8 mouse cellular contexts compared by ENCODE assay signal in the genomic region with DNA sequence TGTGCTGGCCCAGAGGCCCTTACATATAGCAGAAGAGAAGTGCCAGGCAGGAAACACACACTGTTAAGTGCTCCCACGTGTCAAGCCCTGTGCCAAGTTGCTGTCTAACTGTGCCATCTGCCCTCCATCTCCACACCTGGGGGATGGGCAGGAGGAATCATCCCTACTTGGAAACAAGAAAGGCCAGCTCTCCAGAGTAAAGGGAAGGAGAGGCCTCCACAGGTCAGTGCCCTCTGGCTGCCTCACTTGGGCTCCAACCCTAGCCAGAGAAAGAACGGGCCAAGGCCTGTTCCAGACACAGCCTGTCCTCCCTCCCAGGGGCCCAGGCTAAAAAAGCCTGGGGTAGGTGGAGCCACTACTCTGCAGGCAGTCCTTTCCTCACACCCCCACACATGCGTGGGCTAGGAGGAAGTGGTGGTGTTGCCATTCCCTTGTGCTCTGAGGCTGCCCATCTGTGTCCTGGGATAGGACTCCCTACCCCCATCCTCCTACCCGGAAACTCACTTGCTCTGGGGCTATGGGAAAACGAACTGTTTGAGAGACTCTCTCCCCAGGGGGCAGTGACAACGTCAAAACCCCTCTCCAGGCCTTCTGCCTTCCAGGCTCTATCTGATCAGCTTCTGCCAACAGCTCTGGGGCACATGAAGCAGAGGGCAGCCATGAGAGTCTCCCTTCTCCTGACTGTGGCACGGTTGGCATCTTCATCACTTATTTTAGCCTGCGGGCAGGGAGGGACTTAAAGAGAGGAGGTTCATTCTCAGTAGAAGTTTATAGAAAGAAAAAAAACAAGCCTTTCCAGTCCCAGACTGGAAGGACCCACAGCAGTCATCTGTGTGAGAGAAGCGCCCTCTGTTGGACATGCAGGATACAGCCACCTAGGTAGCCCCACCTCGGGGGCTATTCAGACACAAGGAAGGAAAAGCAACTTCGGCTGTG. TPM values are rescaled to one million over a fixed set of nuclear protein-coding genes. Genes with fewer than 3 reads are reported as not detected.
DNase-seq lines count a peak whose midpoint lies in the region; ATAC-seq and TF ChIP-seq lines count a peak whose summit lies in the region.

No protein-coding gene starts in this region.

- intact Hi-C loops in heart, postnatal 14 days (cut with DNase I): loop anchor here (1.0 to 10.0 kb wide), 5 partner anchors 46 to 359 kb away; partner anchors contain the start of gene Sin3a

- H3K27me3 ChIP-seq in forebrain, embryonic 15.5 days: no peaks in the 10 kb centered on the region
- H3K27me3 ChIP-seq in liver, postnatal 0 days (ENCODE audit: insufficient read depth, low read length): no peaks in the 10 kb centered on the region
- no peaks in the 10 kb centered on the region for H3K27me3 ChIP-seq in neural tube, embryonic 14.5 days (ENCODE audit: control insufficient read depth, insufficient read depth, low read length)
- no peaks in the 10 kb centered on the region for H3K27me3 ChIP-seq in testis, adult 2 months (ENCODE audit: control insufficient read depth, insufficient read depth, low read length)

- no peaks in the 10 kb centered on the region for H3K9me3 ChIP-seq in forebrain, embryonic 15.5 days
- H3K9me3 ChIP-seq in liver, postnatal 0 days (ENCODE audit: low read length): no peaks in the 10 kb centered on the region
- no peaks in the 10 kb centered on the region for H3K9me3 ChIP-seq in neural tube, embryonic 14.5 days (ENCODE audit: control insufficient read depth, low read length)

- peak; percentile 4; the same call in 1 of the 2 replicates for TF ChIP-seq EP300 in liver, postnatal 0 days (IDR thresholded peaks at IDR 0.05; ENCODE audit: low read depth)

- no peak overlapping the region for H3K4me3 ChIP-seq in forebrain, embryonic 15.5 days
- no peak overlapping the region for H3K4me3 ChIP-seq in liver, postnatal 0 days (ENCODE audit: low read depth, low read length)
- H3K4me3 ChIP-seq in neural tube, embryonic 14.5 days (ENCODE audit: low read depth, low read length): no peak overlapping the region
- H3K4me3 ChIP-seq in testis, adult 2 months (ENCODE audit: control insufficient read depth, low read depth, low read length): no peak overlapping the region

- 0 out of 2 replicates have a peak overlapping the region, but pooled peaks have one; percentile 24 for H3K27ac ChIP-seq in forebrain, embryonic 15.5 days (replicated peaks)
- H3K27ac ChIP-seq in liver, postnatal 0 days (ENCODE audit: low read depth): peak overlapping the region; percentile 44
- no peak overlapping the region for H3K27ac ChIP-seq in neural tube, embryonic 14.5 days (ENCODE audit: low read depth, low read length)
- peak overlapping the region; percentile 82 for H3K27ac ChIP-seq in testis, adult 2 months (ENCODE audit: control insufficient read depth, insufficient read depth, low read depth, low read length)

- no peak overlapping the region for H3K9ac ChIP-seq in forebrain, embryonic 15.5 days (replicated peaks)
- peak overlapping the region; percentile 8; the same call in 1 of the 2 replicates for H3K9ac ChIP-seq in liver, postnatal 0 days (replicated peaks)
- H3K9ac ChIP-seq in neural tube, embryonic 14.5 days (replicated peaks; ENCODE audit: low read depth, low read length): 0 out of 2 replicates have a peak overlapping the region, but pooled peaks have one; percentile 13

- DNase-seq in ES-CJ7 (ENCODE audit: low read depth, low spot score): peak; percentile 75
- peak; percentile 82 for DNase-seq in cerebellum, adult 11-12 months
- peak; percentile 81 to 91 for DNase-seq in heart, postnatal 14 days
- DNase-seq in layer of hippocampus, adult 11-12 months (ENCODE audit: low spot score): peak; percentile 88
- peak; percentile 80 for DNase-seq in liver, postnatal 0 days

- H3K36me3 ChIP-seq in forebrain, embryonic 15.5 days: no peaks in the 10 kb centered on the region
- no peaks in the 10 kb centered on the region for H3K36me3 ChIP-seq in liver, postnatal 0 days (replicated peaks; ENCODE audit: insufficient read depth, low read length)
- H3K36me3 ChIP-seq in neural tube, embryonic 14.5 days (ENCODE audit: control insufficient read depth, insufficient read depth, low read length): no peaks in the 10 kb centered on the region
- no peaks in the 10 kb centered on the region for H3K36me3 ChIP-seq in testis, adult 2 months (ENCODE audit: control insufficient read depth, insufficient read depth, low read length)

- TF ChIP-seq CTCF in liver, postnatal 0 days (IDR thresholded peaks at IDR 0.05; ENCODE audit: low read depth): peak; percentile 87
- peak; percentile 49; the same call in 1 of the 2 replicates for TF ChIP-seq CTCF in testis, adult 2 months (IDR thresholded peaks at IDR 0.05; ENCODE audit: control insufficient read depth, insufficient read depth, insufficient replicate concordance, low read depth, low read length)

- peak; percentile 62 for ATAC-seq in forebrain, embryonic 15.5 days (replicated peaks)
- peak; percentile 71 for ATAC-seq in liver, postnatal 0 days
- peak; percentile 57; the same call in 1 of the 2 replicates for ATAC-seq in neural tube, embryonic 14.5 days (ENCODE audit: low read depth)

- peaks cover 17% of the 10 kb centered on the region for H3K4me1 ChIP-seq in forebrain, embryonic 15.5 days
- peaks cover 25% of the 10 kb centered on the region for H3K4me1 ChIP-seq in liver, postnatal 0 days (ENCODE audit: insufficient read depth)
- H3K4me1 ChIP-seq in neural tube, embryonic 14.5 days (ENCODE audit: control insufficient read depth, insufficient read depth, low read length): peaks cover 11% of the 10 kb centered on the region; the same call in 1 of the 2 replicates
- H3K4me1 ChIP-seq in testis, adult 2 months (ENCODE audit: control insufficient read depth, insufficient read depth, low read length): peaks cover 6% of the 10 kb centered on the region; the same call in 1 of the 2 replicates

- no peak overlapping the region for H3K4me2 ChIP-seq in forebrain, embryonic 15.5 days (replicated peaks)
- H3K4me2 ChIP-seq in liver, postnatal 0 days (ENCODE audit: low read depth, low read length): 0 out of 2 replicates have a peak overlapping the region, but pooled peaks have one; percentile 4
- no peak overlapping the region for H3K4me2 ChIP-seq in neural tube, embryonic 14.5 days (ENCODE audit: low read depth, low read length)

- 0 out of 2 replicates have a peak, but pooled peaks have one; percentile 5 for TF ChIP-seq POLR2A in testis, adult 2 months (IDR thresholded peaks at IDR 0.05; ENCODE audit: control insufficient read depth, low read depth, low read length)

- WGBS in forebrain, embryonic 15.5 days: 22% methylated on average over 11 of the region's 11 CpGs
- 18% methylated on average over 11 of the region's 11 CpGs for WGBS in liver, postnatal 0 days (ENCODE audit: insufficient replicate concordance)
- whole genome bisulfite sequencing in neural tube, embryonic 14.5 days: 16% methylated on average over 11 of the region's 11 CpGs

RNA-seq across cellular contexts. Expression of gene Ppcdc, which starts 6.6 kb away (rescaled TPM):
- 21.3 and 29.5 TPM in 2 replicates for polyA plus RNA-seq in forebrain, embryonic 15.5 days (2015; fragmentation: Nextera tagmentation; extraction: Ambion mirVana)
- 1 to 10 TPM; 9.0 to 9.3 TPM for total RNA-seq in heart, postnatal 14 days (2021)
- 10.7 and 11.5 TPM in 2 replicates for polyA plus RNA-seq in liver, postnatal 0 days (2015; fragmentation: Nextera tagmentation; extraction: Ambion mirVana)
- 20.3 and 21.7 TPM in 2 replicates for polyA plus RNA-seq in neural tube, embryonic 14.5 days (2014; fragmentation: Nextera tagmentation; extraction: Ambion mirVana)
- 37.5 and 39.1 TPM in 2 replicates for polyA plus RNA-seq in testis, adult 2 months (2012; rRNA removed)

RNA-seq across cellular contexts. Expression of gene Scamp5, which starts 34.5 kb away (rescaled TPM):
- 102 and 106 TPM in 2 replicates for polyA plus RNA-seq in forebrain, embryonic 15.5 days (2015; fragmentation: Nextera tagmentation; extraction: Ambion mirVana)
- 1 to 10 TPM; 7.4 to 7.7 TPM for total RNA-seq in heart, postnatal 14 days (2021)
- polyA plus RNA-seq in liver, postnatal 0 days (2015; fragmentation: Nextera tagmentation; extraction: Ambion mirVana): 6.5 and 8.4 TPM in 2 replicates
- 61.3 and 73.7 TPM in 2 replicates for polyA plus RNA-seq in neural tube, embryonic 14.5 days (2014; fragmentation: Nextera tagmentation; extraction: Ambion mirVana)
- polyA plus RNA-seq in testis, adult 2 months (2012; rRNA removed): 5.7 and 6.2 TPM in 2 replicates
